Mouse (Mus musculus) G1E (cell line): ENCODE measurements around the gene Ick.

ENCODE experiments used
- CTCF ChIP-seq: IDR thresholded peaks from 2 replicates; pipeline ENCODE4 v1.5.1; 2012; ENCODE audit warnings: low read depth, low read length, inconsistent platforms, mixed read lengths
- GATA1 ChIP-seq: IDR thresholded peaks from 2 replicates; pipeline ENCODE4 v1.6.1; 2012; ENCODE audit warnings: borderline replicate concordance, low read length, inconsistent platforms, mixed read lengths
- POLR2AphosphoS5 ChIP-seq: IDR thresholded peaks from 2 replicates; pipeline ENCODE4 v1.6.1; 2012; ENCODE audit warnings: low read depth, low read length, inconsistent platforms; ENCODE audit not compliant: insufficient replicate concordance

GRCm38 (mm10) chr9:78096376-78096775, 12.6 kb upstream of the Ick start:
- TF ChIP-seq CTCF (no peak), GATA1 (no peak), POLR2AphosphoS5 (no peak)
